Mouse (Mus musculus): ENCODE results near the gene Olfr345. TPM values are rescaled to one million over a fixed set of nuclear protein-coding genes. Genes with fewer than 3 reads are reported as not detected.

Gene Olfr345
- not detected in 2 replicates for polyA plus RNA-seq (2016; fragmentation: Nextera tagmentation; extraction: Ambion mirVana)

DNA sequence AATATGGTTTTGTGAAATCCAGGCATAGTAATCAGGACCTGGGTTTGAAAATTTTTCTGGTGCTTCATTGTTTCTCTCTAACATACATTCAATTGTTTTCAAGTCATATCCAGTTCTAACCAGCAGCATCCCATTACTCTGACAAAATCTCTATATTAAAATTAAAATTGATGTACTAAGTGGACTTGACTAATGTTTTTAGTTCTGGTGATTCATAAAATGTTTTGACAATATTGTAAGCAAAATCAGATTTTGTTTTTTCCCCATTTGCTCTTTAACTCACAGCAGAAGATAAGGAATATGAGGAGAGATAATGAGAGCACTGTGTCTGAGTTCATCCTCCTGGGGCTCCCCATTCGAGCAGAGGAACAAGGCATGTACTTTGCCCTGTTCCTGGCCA, at the start of gene Olfr345:
TSS of gene Olfr345 (plus strand) at position 301 of the 400 bp plus-strand sequence.
- Histone ChIP-seq H3K4me1 (replicated peaks) (no peaks in the 10 kb centered on the region), H3K9me3 (peaks cover 33% of the 10 kb centered on the region), H3K27ac (no peak within 1 kb of the TSS), H3K36me3 (no peaks in the 10 kb centered on the region), H3K4me2 (no peak within 1 kb of the TSS), H3K27me3 (no peaks in the 10 kb centered on the region), H3K4me3 (replicated peaks) (no peak within 1 kb of the TSS), H3K9ac (replicated peaks) (no peak within 1 kb of the TSS)
- 63% methylated on average over 1 of the region's 1 CpGs for WGBS
- ATAC-seq (ENCODE audit: insufficient number of reproducible peaks, insufficient read depth, low FRiP score, low TSS enrichment, low read depth), result no peak

DNA sequence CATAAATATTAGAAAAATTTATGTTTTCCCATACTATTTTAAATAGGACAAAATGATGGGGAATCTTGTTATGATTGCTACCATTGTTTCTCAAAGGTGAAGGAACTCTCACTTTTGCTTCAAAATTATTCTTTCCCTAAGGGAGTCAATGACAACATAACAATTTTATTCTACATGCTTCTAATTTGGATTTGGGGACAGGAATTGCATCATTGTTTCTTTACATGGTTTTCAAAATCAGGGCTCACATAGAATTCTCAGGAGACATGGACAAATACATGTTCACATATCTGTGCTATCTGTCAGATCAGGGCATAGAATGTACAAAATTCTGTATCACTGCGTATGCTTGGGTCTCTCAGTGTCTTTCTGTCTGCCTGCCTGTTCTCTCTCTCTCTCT, 45.6 kb downstream of the Olfr345 start, which contains the start of gene Olfr346:
TSS of gene Olfr346 (plus strand) at position 301 of the 400 bp plus-strand sequence.
- H3K4me1 ChIP-seq (replicated peaks), result no peaks in the 10 kb centered on the region
- WGBS, result 85% methylated on average over 1 of the region's 1 CpGs
- no peak within 1 kb of the TSS for H3K4me3 ChIP-seq (replicated peaks)
- H3K27me3 ChIP-seq, result no peaks in the 10 kb centered on the region
- no peak within 1 kb of the TSS for H3K27ac ChIP-seq
- no peak for ATAC-seq (ENCODE audit: insufficient number of reproducible peaks, insufficient read depth, low FRiP score, low TSS enrichment, low read depth)
- peaks cover 13% of the 10 kb centered on the region for H3K9me3 ChIP-seq
- H3K36me3 ChIP-seq, result no peaks in the 10 kb centered on the region
- no peak within 1 kb of the TSS for H3K9ac ChIP-seq (replicated peaks)
- H3K4me2 ChIP-seq, result no peak within 1 kb of the TSS

Other genes starting within 250 kb of the Olfr345 start
- not detected in 2 replicates for gene Olfr339, start 221.1 kb upstream of the Olfr345 start, polyA plus RNA-seq (2016; fragmentation: Nextera tagmentation; extraction: Ambion mirVana)
- gene Olfr340, start 187.5 kb upstream of the Olfr345 start, polyA plus RNA-seq (2016; fragmentation: Nextera tagmentation; extraction: Ambion mirVana), result not detected in 2 replicates
- not detected in 2 replicates for gene Olfr341, start 157.6 kb upstream of the Olfr345 start, polyA plus RNA-seq (2016; fragmentation: Nextera tagmentation; extraction: Ambion mirVana)
- gene Olfr342, start 115.0 kb upstream of the Olfr345 start, polyA plus RNA-seq (2016; fragmentation: Nextera tagmentation; extraction: Ambion mirVana), result not detected in 2 replicates
- gene Olfr344, start 73.4 kb upstream of the Olfr345 start, polyA plus RNA-seq (2016; fragmentation: Nextera tagmentation; extraction: Ambion mirVana), result not detected in 2 replicates
- not detected in 2 replicates for gene Olfr346, start 45.7 kb downstream of the Olfr345 start, polyA plus RNA-seq (2016; fragmentation: Nextera tagmentation; extraction: Ambion mirVana)
- not detected in 2 replicates for gene Olfr347, start 91.9 kb downstream of the Olfr345 start, polyA plus RNA-seq (2016; fragmentation: Nextera tagmentation; extraction: Ambion mirVana)
- gene Olfr348, start 144.2 kb downstream of the Olfr345 start, polyA plus RNA-seq (2016; fragmentation: Nextera tagmentation; extraction: Ambion mirVana), result not detected in 2 replicates
- not detected in 2 replicates for gene Olfr50, start 150.5 kb downstream of the Olfr345 start, polyA plus RNA-seq (2016; fragmentation: Nextera tagmentation; extraction: Ambion mirVana)
- not detected in 2 replicates for gene Olfr3, start 177.0 kb downstream of the Olfr345 start, polyA plus RNA-seq (2016; fragmentation: Nextera tagmentation; extraction: Ambion mirVana)
- gene Olfr350, start 206.3 kb downstream of the Olfr345 start, polyA plus RNA-seq (2016; fragmentation: Nextera tagmentation; extraction: Ambion mirVana), result not detected in 2 replicates
- not detected in 2 replicates for gene Olfr351, start 222.6 kb downstream of the Olfr345 start, polyA plus RNA-seq (2016; fragmentation: Nextera tagmentation; extraction: Ambion mirVana)
- gene Olfr352, start 228.4 kb downstream of the Olfr345 start, polyA plus RNA-seq (2016; fragmentation: Nextera tagmentation; extraction: Ambion mirVana), result not detected in 2 replicates

All from limb, embryonic 12.5 days (tissue).